Comparison of ENCODE assay signal across 11 mouse cellular contexts in the genomic region with DNA sequence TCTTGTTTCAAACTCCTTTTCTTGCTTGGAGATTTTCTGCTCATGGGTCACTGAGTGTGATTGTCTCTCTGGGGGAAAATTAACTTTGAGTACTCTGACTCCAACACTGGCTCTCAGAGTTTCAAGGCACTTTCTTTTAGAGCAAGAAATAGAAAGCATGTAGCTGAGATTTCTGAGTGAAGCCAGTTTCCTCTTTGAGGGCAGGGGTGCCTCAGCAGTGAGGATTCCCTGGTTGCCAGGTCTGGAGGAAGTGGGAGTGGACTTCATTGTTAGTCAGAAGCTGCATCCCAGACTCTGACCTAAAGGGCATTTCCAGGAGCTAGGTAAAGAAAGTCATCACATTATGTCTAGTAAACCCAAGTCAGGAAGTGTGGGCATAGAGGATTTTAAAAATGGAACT. TPM values are rescaled to one million over a fixed set of nuclear protein-coding genes. Genes with fewer than 3 reads are reported as not detected.
DNase-seq lines count a peak whose midpoint lies in the region; ATAC-seq lines count a peak whose summit lies in the region.
"Had no signal": no experiment of that assay in that cellular context is flagged by ENCODE, and none has a peak within 500 bp of the region (broad histone marks: within the 10 kb centered on the region; RNA-seq: fewer than 3 reads in every experiment).

No protein-coding gene starts in this region.

- no peaks in the 10 kb centered on the region for H3K9me3 ChIP-seq in embryonic facial prominence, embryonic 15.5 days (replicated peaks)

- no peaks in the 10 kb centered on the region for H3K36me3 ChIP-seq in embryonic facial prominence, embryonic 15.5 days

- H3K27ac ChIP-seq in embryonic facial prominence, embryonic 15.5 days (replicated peaks): peak overlapping the region; percentile 60

- intact Hi-C loops in heart, postnatal 10 days (cut with DNase I): no loop called here

- H3K4me1 ChIP-seq in embryonic facial prominence, embryonic 15.5 days: peaks cover 52% of the 10 kb centered on the region

- no peak overlapping the region for H3K9ac ChIP-seq in embryonic facial prominence, embryonic 15.5 days

- H3K4me2 ChIP-seq in embryonic facial prominence, embryonic 15.5 days (replicated peaks): peak overlapping the region; percentile 84

- peak overlapping the region; percentile 22 for H3K4me3 ChIP-seq in embryonic facial prominence, embryonic 15.5 days (replicated peaks)

- no peak for ATAC-seq in embryonic facial prominence, embryonic 15.5 days (ENCODE audit: insufficient number of reproducible peaks, low FRiP score, low TSS enrichment, low read depth)
- ATAC-seq in CD4-positive, CD25-positive, alpha-beta regulatory T cell, adult 4 months: no peak

- peak; percentile 90 for DNase-seq in heart, adult 11 months
- DNase-seq in heart, postnatal 10 days: no peak
- DNase-seq in 416B (ENCODE audit: low read depth): peak; percentile 20
- DNase-seq in kidney, postnatal 4 days: peak; percentile 22 to 43
- no peak for DNase-seq in cerebellum, postnatal 36 days
- DNase-seq in urinary bladder, postnatal 25 days (ENCODE audit: low spot score): no peak
- DNase-seq: cerebellum, postnatal 10 days had no signal

- no peaks in the 10 kb centered on the region for H3K27me3 ChIP-seq in embryonic facial prominence, embryonic 15.5 days

RNA-seq across cellular contexts. Expression of a gene that starts 2.3 kb away (rescaled TPM):
- total RNA-seq in heart, postnatal 10 days (2021): 100 to 1,000 TPM in 1 of 2 experiments, 10 to 100 TPM in 1; 78.5 to 106 TPM
- 54.2 and 54.6 TPM in 2 replicates for polyA plus RNA-seq in embryonic facial prominence, embryonic 15.5 days (2015; fragmentation: Nextera tagmentation; extraction: Ambion mirVana)
- polyA plus RNA-seq in CD4-positive, CD25-positive, alpha-beta regulatory T cell, adult 4 months (2017; shearing (Covaris generic)): 10 to 100 TPM in 1 of 2 experiments, 1 to 10 TPM in 1; 5.8 to 10.1 TPM

RNA-seq across cellular contexts. Expression of a gene that starts 40.7 kb away (rescaled TPM):
- under 1 TPM; 0.40 to 0.62 TPM for total RNA-seq in heart, postnatal 10 days (2021)
- not detected in 2 replicates for polyA plus RNA-seq in embryonic facial prominence, embryonic 15.5 days (2015; fragmentation: Nextera tagmentation; extraction: Ambion mirVana)
- not detected for polyA plus RNA-seq in CD4-positive, CD25-positive, alpha-beta regulatory T cell, adult 4 months (2017; shearing (Covaris generic))
- total RNA-seq: ES-E14; layer of hippocampus, postnatal 25 days had no signal

Comparison
In these comparisons a context has a peak if more than half of its experiments do, and no peak if none do; other contexts are left out.
1. DNase-seq: peak in heart, adult 11 months (single experiment), 416B (single experiment) and kidney, postnatal 4 days (2 of 2); none in heart, postnatal 10 days (0 of 2), cerebellum, postnatal 36 days (0 of 2) and urinary bladder, postnatal 25 days (single experiment).